Mouse (Mus musculus): ENCODE results near the gene Tmem39a.

The Tmem39a gene

DNA sequence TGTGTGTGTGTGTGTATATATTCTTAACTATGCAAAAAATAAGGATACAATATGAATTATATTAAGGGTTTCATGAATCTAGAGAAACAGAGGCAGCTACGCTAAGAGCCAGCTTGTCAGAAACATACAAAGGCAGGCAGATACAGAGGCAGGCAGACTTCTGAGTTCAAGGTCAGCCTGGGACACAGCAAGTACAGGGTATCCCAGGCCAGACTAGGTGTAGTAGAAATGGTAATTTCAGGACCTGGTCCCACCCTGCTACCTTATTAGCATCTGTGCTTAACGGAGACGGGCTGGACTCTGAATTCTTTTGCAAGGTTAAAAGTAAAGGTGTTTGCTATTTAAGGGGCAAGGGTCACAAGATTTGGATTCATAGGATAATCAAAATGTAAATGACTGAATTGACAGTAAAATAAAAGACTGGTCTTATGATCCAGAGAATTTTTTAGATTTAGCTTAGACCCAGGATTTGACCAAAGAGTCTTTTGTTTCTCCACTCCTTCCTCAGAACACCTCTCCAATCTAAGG is at the start of gene Tmem39a:
Gene Tmem39a (plus strand): TSS at position 478 of the 528 bp plus-strand sequence.
- DNase-seq (ENCODE audit: inconsistent ontology term): no peak

DNA sequence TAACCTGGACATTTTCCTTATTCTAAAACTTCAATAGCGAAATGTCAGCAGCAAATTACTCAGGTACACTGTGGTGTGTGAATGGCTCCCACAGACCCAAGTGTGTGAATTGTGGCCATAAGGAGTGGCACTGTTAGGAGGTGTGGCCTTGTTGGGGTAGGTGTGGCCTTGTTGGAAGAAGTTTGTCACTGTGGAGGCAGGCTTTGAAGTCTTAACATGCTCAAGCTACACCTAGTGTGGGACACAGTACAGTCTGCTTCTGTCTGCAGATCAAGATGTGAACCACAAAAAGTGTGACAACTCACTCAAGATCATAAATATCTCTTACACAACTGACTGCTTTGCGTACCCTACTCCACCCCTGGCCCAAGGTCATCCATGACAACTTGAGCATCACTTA is 47.7 kb upstream of the Tmem39a start:
- no peak for DNase-seq (ENCODE audit: inconsistent ontology term)

DNA sequence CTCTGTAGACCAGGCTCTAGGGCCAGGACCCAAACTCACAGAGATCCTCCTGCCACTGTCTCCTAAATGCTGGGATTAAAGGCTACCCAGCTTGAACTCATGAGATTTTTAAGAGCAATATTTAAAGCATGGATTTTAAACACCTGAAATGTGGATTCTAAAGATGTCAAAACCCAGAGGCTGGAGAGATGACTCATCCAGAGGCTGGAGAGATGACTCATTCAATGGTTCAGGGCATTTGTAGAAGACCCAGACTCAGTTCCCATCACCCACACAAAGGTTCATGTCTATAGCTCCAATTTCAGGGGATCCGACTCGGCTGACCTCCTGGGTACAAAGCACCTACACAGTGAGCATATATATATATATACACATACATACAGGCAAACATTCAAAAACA is 39.4 kb upstream of the Tmem39a start:
- DNase-seq (ENCODE audit: inconsistent ontology term): peak; percentile 29

DNA sequence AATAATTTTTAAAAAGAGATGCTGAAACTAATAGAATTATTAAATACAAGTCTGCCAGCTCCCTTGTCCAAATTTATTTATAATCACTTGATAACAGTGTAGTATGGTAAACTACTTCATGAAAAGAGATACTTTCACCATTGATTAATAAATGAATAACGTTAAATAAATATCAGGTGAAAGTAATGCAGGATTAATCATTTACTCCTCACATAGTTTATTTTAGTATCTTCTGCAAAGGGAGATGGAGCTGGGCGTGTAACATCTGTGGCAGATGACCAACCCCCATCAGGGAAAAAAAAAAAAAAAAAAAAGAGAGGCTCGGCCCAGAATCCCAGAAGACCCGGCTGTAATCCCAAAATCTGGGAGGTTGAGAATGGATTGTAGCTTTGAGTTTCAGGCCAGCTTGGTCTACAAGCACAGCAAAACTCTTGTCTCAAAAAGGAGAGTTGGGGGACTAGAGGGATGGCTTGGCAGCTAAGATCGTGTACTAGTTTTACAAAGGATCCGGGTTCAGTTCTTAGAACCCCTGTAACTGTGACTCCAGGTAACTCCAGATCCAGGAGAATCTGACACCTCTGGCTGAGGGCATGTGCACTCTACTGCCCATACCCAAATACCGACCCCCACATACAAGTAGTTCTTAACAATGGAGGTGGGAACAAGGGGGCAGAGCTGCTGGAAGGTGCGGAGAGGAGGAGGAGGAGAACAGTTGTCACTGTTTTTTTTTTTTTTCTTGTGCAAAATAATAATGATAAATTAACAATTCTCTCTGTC is 37.1 kb upstream of the Tmem39a start:
- no peak for DNase-seq (ENCODE audit: inconsistent ontology term)

DNA sequence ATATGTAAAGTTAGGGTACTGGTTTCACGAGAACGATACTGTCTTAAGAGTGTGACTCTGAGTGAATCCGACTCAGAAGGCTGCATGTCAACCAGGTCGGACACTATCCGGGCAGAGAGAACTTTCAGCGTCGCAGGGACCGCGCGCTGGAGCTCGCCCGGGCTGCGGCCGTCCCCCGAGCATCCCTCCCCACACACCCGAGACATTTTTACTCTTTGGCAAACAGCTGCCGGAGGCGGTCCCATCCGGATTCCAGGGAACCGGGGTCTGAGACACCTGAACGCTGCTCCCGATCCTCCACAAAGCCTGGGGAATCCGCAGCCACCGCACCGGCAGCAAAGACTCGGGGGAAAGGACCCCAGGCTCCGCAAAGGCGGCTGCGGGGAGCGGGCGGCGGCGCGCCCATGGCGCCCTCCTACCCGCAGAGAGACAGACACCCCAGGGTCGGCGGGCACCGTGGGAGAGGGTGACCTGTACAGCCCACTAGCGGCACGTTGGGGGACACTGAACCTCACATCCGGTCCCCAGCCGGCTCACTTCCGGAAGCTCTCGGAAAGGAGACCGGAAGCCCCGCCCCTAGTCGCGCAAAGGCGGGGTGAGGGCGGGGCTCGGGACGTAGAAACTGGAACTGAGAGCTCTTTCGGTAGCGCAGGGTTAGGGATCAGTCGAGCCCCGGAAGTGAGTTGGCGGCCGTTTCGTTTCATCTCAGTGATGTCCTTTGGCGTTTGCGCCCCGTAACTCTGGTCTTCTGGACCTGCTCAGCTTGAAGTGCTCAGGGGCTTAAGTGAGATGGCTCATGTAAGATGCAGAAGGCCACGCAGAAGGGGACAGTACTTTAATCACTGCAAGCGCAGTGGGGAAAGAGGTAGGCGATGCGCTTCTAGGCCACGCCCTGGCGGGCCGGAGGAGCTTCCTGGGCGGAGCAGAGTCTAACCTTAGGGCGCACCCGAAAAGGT is 36.1 kb upstream of the Tmem39a start, which contains the start of gene Timmdc1:
Gene Timmdc1 (minus strand): TSS at position 535 of the 956 bp plus-strand sequence.
- DNase-seq (ENCODE audit: inconsistent ontology term): peak; percentile 99

DNA sequence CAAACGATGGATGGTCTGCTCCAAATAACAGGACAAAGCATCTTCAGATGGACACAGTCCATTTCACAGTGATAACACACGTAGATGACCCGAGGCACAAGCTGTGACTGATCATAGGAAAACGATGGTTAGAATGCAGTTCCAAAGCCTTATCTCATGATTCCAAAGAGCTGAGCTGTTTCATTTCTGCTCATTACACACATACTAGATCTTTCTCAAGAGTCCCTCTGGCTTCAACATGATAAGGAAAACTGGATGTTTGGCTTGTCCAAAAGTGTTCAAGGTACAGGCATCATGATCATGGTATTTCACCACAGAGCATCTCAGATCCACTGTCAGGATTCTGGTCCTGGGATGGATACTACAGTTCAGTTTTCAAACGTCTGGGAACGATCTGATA is 32.2 kb upstream of the Tmem39a start:
- DNase-seq (ENCODE audit: inconsistent ontology term): no peak

DNA sequence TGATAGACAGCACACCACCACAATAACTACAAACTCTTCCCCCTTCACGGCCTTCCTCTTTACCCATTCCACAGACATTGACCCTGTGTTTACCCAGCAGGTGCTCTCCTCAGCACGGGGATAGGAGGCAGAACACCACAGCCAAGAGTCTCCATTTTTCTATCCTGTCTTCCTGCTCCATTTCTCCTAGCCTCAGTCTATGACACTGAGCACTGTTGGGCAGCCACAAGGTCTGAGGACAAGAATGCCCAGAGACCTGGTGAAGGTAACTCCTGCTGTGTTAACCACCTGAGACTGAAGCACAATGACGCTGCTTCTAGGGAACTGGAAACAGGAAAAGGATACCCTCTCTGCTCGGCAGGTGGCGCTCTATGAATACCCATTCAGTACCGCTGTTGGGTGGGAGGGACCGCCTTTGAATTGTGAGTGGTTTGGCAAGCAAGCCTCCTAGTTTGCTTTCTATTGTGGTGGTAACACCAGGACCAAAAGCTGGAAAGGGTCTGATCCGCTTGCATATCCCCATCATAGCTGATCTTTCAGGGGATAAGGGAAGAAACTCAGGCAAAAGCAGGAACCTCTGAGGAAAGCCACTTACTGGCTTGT is 21.9 kb upstream of the Tmem39a start:
- peak; percentile 74 for DNase-seq (ENCODE audit: inconsistent ontology term)

DNA sequence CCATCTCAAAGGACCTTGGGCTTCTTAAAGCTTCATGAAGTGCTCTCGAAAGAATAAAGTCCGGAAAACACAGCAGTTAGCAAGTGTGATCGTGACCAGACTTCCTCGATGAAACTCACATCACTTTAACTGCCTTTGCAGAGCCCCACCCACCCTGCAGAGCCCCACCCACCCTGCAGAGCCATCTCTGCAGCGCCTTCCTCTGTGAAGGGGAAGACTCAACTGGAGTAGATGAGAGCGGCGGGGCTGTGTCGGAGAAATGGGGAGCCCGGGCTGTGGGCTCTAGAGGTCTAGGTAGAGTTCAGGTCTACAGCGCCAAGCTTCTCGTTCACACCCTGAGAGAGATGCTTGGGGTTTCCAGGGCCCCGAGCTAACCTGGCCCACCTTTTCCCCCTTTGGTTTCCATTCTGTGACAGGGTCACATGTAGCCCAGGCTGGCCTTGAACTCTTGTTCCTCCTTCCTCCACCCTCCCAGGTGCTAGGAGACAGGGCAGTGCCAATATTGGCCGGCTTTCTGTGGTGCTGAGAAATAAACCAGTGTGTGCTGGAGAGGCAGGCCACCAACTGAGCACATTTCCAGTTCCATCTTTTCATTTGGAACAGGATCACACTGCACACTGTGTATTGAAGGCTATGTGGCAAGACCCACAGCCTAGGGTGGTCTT is 19.6 kb upstream of the Tmem39a start:
- DNase-seq (ENCODE audit: inconsistent ontology term): no peak

DNA sequence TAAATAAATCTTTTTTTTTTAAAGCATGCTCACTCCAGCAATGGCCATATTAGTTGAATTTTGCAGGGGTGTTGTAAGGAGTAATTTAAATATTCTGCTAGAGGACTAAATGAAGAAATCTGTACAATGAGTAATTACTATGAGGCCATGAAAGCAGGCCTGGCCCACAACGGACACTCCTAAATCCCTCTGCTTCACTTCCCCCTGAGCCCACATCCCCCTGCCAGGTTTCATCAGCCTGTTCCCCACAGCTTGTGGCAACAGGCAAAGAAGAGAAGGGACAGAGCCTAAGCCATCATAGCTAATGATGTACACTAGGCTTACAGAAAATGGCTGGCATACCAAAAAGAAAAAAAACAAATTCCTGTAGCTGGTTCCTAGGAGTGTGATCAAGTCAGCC is 10.5 kb upstream of the Tmem39a start:
- no peak for DNase-seq (ENCODE audit: inconsistent ontology term)

DNA sequence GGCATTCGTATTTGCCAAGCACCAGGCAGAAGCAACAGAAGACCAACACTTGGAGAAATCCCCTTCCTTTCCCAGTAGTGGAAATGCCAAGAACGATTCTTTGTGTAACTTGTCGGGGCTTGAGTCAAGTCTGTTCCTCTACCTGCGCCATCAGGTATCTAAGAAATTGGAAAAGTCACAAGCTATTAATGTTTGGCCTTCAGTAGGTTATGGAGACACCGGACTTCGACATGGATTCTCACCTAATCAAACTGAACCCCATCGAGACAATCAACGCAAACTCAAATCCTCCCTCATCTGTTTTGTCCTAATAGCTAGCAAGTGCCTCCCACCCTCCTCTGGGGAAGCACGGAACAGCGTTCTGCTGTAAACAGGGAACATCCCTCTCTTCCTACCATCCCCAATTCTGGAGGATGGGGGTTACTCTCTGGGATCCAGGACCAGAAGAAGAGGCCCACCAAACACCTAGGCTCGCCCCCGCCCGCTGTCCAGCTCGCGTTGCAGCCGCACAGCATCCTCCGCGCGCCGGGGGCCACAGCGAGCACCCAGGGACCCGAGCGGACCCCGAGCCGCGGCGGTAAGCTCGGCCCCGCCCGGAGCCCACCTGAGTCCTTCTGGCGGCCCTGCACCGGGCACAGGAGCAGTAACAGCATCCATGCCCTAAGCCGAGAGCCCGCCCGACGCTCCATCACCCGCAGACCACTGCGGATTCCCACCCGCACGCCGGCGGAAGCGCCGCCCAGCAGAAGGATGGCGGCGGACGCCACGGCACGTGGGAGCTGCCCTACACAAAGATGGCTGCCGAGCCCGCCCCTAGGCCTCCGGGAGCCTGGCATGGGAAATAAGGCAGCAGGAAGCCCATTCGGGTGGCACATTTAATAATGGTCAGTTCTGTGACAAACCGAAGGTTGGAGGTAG is 8.8 kb upstream of the Tmem39a start, which contains the start of gene Poglut1:
Gene Poglut1 (minus strand): TSS at position 780 of the 918 bp plus-strand sequence.
- peak; percentile 74 for DNase-seq (ENCODE audit: inconsistent ontology term)

DNA sequence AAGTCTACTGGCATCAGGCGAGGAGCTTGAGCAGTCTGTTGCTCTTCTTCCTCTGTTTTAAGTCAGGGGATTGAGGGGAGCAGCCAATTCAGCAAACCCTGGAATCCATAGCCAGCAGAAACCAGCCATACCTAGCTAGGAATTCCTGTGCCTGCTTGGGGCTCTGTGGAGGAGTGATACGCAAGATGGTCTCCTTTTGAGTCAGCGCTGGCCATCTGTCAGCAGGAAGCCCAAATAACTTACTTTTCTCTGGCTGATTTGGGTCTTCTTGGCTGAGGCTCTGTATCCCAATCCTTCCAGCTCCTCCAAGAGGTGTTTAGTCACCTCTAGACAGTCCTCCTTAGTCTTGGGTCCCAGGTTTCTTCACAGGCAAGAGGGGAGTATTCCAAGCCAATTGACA is 2.5 kb upstream of the Tmem39a start:
- no peak for DNase-seq (ENCODE audit: inconsistent ontology term)

DNA sequence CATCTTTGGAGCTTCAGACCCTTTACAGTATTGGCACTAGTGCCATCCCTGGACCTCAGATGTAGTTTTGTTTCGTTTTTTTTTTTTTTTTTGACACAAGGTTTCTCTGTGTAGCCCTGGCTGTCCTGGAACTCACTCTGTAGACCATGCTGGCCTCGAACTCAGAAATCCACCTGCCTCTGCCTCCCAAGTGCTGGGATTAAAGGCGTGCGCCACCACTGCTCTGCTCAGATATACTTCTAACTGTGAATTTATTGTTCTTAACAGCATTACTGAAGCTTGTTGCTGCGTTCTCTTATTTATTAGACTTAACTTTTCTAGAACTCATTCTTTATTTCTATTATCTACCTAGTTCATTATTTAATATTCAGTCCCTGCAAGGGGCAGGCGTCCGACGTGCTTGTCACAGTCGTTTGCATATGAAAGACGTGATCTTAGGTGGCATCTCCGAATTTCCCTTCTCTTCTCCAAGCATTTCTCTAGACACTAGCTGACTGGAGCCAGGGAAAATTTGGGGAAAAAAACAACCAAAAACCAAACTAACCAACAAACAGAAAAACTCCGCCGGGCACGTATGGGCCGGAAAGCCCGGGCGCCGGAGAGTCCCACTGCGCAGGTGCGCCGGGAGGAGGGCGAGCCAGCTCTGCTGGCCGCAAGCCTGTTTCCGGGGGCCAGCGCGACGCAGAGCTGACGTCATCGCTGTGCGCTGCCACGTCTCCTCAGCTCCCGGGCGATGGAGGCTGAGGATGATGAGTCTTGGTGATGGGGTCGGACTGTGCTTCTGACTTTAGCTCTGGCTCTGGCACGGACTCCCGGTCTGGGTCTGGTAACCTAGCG is 3.9 kb downstream of the Tmem39a start:
- DNase-seq (ENCODE audit: inconsistent ontology term): peak; percentile 93

DNA sequence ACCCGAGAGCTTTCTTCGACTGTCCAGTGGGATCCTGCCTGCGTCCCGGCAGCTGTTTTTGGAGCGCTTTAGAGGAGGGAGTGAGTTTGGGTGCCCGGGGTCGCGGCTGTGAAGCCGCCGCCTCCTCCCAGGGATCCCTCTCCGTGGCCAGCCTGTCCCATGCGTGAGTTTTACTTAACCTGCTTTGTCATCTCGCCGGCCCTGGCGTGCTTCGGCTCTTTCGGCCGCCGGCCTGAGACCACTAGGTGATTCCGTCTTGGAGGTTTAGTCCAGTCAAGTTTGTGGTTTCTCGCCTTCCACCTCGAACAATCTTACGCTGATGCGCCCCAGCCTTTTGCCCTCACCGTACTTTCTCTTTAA is 4.5 kb downstream of the Tmem39a start:
- DNase-seq (ENCODE audit: inconsistent ontology term): no peak

DNA sequence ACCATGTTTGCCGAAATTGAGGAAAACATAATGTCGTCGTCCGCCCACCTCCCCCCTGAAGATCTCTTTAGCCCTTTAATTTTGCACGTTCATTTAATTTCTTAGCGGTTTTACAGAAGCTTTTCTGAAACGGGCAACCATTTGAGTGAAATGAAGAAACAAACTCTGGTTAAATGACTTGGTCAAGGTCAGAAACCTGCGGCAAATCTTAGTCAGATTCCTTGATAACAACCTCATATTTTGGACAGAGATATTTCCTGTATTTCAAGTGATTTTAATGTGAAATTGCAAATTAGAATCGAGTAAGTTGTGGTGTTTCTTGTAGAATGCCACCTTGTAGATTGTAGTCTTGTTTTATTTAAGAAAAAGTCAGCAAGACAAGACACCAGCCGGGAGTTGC is 5.0 kb downstream of the Tmem39a start:
- no peak for DNase-seq (ENCODE audit: inconsistent ontology term)

DNA sequence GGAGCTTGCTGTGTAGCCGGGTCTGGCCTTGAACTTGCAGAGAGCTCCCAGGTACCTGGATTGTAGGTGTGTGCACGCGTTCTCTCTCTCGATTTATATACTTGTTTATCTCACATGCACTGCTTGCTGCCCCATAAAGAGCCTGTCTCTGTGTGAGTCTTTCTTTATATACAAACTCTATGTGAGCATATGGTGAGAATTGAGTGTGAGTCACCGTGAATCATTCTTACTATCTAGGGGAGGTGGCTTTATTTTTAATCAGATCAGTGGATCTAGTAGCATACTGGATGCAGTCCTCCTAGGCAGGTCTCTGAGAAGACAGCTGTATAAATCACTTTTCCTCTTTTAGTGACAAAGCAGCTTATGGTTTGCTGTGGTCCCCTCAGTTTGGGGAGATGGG is 9.7 kb downstream of the Tmem39a start:
- no peak for DNase-seq (ENCODE audit: inconsistent ontology term)

DNA sequence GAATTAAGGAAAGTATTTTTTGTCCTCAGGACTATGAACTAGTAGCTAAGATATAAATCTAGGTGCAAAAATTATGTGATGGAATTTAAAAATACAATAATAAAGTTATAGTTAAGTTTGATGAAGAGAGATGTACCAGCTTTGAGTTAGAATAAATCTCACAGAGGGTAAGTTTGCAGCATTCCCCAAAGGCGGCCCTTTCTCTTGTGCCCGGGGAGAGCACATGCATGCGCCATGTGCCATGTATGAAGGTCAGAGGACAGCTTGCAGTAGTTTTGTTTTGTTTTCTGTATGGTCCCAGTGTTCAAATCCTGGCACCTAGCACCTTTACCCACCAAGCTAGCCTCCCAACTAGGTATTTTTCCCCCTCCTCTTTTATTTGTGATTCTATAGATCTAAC is 13.0 kb downstream of the Tmem39a start:
- DNase-seq (ENCODE audit: inconsistent ontology term): no peak

DNA sequence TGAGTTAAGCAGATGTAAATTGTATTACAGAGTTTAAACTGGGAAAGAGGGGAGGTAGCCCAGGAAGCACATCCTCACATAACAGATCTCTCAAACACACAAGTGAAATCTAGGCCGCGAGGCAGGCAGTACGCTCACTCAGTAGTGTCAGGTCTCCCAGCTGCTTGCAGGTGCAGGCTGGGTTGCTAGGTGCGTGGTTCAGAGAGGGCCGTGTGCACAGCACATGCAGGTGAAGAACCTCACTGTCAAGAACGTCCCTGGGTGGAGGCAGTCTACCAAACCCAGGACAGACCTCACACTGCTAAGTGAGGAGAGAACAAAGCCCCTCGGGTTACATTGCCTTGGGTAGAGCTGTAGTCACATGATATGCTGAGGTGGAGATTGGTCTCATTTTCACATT is 26.3 kb downstream of the Tmem39a start:
- DNase-seq (ENCODE audit: inconsistent ontology term): no peak

DNA sequence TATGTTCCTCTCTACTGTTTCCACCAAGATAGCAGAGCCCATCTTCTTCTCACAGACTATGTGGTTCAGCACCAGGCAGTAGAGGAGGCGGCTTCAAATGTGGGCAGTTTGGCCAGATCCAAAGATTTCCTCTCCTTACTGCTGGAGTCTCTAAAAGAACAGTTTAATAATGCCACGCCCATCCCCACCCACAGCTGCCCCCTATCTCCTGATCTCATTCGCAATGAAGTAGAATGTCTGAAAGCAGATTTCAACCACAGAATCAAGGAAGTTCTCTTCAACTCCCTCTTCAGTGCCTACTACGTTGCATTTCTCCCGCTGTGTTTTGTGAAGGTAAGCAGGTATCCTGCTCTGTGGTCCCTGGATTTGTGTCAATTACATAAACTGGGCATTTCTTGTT is 26.7 kb downstream of the Tmem39a start:
- no peak for DNase-seq (ENCODE audit: inconsistent ontology term)

DNA sequence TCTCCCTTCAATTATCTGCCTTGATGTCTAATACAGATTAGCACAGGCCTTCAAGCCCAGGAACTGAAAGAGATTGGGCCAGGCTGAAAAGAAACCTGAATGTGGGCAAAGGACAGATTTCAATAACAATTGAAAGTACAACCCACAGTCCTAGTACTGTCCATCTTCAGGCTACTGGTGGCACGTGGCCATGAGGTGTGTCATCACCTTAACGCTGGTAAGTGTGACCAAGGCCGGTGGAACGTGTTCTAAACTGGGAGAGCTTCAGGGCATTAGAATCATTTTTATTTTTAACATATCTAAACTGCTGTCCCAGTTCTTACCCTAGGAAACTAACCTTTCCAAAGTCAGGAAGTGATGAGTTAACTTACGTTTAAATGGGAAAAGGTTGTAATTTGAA is 28.7 kb downstream of the Tmem39a start:
- DNase-seq (ENCODE audit: inconsistent ontology term): no peak

DNA sequence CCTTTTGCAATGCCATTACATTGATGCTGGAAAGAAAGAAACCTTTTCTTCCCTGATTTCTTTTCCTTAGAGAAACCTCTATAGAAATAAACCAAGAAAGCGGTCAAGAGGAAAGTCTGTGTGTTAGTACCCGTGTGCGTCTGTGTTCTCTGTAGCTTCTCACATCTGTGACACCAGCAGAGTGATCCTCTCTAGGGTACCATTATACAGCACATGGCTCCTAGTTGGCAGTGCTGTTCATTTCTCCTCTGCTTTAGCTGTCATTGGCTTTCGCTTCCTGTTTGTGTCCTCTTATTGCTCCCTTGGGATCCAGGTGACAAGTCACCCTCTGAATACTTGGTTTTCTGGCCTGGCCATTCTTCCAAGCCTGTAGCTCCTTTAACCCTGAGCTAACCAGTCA is 29.1 kb downstream of the Tmem39a start:
- DNase-seq (ENCODE audit: inconsistent ontology term): no peak

Measured in Muller cell, postnatal 12 days (primary cell).